Mouse (Mus musculus) testis, adult 2 months (tissue): Measurements from ENCODE around the gene Ccdc177.

Experiments
- CTCF ChIP-seq: fragments of 200-500 bp; IDR thresholded peaks from 2 replicates; pipeline ENCODE4 v1.5.1; 2012; ENCODE audit warnings: low read depth, mild to moderate bottlenecking, inconsistent platforms, low read length, moderate library complexity; ENCODE audit not compliant: control insufficient read depth, insufficient read depth, insufficient replicate concordance
- POLR2A ChIP-seq: fragments of 200-500 bp; IDR thresholded peaks from 2 replicates; pipeline ENCODE4 v1.6.1; 2012; ENCODE audit warnings: low read depth, mild to moderate bottlenecking, inconsistent platforms, low read length, moderate library complexity; ENCODE audit not compliant: control insufficient read depth

DNA sequence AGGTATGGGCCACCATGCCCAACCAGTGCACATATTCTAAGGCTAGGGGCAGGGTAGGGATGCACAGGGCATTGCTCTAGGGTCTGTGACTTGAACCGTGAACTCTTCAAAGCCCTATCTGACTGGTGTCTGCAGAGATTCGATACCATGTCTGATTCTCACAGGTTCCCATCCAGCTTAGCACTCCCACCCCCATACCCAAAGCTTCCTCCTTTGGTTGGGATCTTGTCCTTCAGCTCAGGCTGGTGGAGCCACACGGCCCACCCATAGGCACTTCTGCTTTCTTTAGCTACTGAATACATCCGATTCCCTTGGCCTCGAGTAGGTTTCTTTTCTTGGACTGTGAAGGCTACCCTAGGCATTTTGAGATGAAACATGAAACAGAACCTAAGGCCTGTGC lies 24.5 kb upstream of the Ccdc177 start:
- no peak for TF ChIP-seq CTCF
- no peak for TF ChIP-seq POLR2A
